Mouse (Mus musculus) layer of hippocampus, postnatal 36 days (tissue): Measurements from ENCODE around the gene Fhit. TPM values are rescaled to one million over a fixed set of nuclear protein-coding genes. Genes with fewer than 3 reads are reported as not detected.
"Not testable (repeated sequence)": the region's sequence is repeated elsewhere in the genome, so short reads cannot be mapped to it uniquely, and the experiment has no call there.

Experiments used
- DNase-seq, 2 experiments: peaks; one replicate each; pipeline ENCODE4 v3.0.0; 2022
- total RNA-seq, 2 experiments: library from RNA; stranded (reverse); gene quantifications; 2 replicates each; pipeline ENCODE4 v1.2.3; 2021

Fhit gene
- total RNA-seq, 2 experiments from 2014 or later, result 4.8 to 6.8 TPM

GRCm38 (mm10) chr14:10917893-10918803, 243.7 kb downstream of the Fhit start:
- no peak for DNase-seq

DNA sequence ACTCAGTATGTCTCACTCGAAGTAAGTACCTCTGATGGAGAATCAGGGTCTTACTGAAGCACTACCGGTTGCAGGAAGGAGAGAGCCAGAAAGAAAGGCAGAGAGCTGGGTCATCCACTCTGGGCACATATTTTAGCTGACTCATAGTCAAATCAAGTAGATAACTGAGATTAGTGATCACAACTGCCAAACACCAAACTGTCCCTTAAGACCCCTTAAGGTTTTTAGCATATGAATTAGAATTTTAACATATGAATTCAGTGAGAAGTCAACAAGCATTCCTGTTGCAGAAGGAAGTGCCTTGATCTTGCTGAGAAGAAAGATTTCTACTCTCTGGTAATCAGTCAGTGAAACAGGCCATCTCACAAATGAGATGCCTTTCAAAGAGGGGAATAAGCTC, 253.8 kb downstream of the Fhit start:
- DNase-seq, result no peak

DNA sequence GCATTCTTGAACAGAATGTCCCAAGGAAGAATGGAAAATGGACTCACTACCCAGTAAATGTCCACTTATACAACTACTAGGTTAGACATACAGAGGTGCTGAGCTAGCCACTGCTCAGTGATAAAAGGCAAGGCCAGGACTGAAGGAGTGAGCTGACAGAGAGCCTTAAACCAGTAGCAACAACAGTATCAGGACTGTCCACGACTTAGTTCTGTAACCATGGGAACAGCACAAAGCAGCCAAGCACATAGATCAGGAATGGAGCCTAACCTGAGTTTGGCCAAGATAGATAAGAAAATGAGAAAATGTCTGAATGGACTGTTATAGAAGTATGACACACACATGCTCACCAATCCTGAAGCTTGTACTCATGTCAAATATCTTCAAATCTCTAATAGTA, 279.1 kb downstream of the Fhit start:
- DNase-seq, result no peak

- no peak for DNase-seq
Measured at GRCm38 (mm10) chr14:10880749-10881148, 281.1 kb downstream of the Fhit start.

GRCm38 (mm10) chr14:10874595-10875372, 287.1 kb downstream of the Fhit start:
- DNase-seq, result no peak

GRCm38 (mm10) chr14:10857606-10858005, 304.2 kb downstream of the Fhit start:
- no peak for DNase-seq

DNA sequence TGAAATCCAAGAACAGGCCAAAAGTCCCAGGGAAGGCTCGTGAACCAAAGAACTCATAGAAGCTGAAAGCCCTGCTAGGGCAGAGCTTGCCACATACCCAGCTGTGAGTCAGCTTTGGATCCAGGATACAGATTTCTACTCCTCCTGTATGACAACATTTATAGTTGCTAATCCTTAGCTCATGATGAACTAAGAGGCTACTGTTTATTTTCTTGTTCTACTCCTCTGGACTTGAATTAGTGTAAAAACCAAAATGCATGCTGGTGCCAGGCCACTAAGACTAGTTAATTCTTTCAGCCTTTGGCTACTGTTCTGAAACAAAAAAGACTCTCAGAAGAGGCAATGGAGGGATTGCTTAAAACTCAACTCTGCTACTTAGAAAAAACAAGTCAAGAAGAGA, 309.9 kb downstream of the Fhit start:
- DNase-seq, result no peak

GRCm38 (mm10) chr14:10836001-10836400, 325.8 kb downstream of the Fhit start:
- no peak for DNase-seq

- DNase-seq, result no peak
Measured at GRCm38 (mm10) chr14:10824819-10825218, 337.0 kb downstream of the Fhit start.

- DNase-seq, result no peak
Measured at GRCm38 (mm10) chr14:10813551-10813950, 348.3 kb downstream of the Fhit start.

DNA sequence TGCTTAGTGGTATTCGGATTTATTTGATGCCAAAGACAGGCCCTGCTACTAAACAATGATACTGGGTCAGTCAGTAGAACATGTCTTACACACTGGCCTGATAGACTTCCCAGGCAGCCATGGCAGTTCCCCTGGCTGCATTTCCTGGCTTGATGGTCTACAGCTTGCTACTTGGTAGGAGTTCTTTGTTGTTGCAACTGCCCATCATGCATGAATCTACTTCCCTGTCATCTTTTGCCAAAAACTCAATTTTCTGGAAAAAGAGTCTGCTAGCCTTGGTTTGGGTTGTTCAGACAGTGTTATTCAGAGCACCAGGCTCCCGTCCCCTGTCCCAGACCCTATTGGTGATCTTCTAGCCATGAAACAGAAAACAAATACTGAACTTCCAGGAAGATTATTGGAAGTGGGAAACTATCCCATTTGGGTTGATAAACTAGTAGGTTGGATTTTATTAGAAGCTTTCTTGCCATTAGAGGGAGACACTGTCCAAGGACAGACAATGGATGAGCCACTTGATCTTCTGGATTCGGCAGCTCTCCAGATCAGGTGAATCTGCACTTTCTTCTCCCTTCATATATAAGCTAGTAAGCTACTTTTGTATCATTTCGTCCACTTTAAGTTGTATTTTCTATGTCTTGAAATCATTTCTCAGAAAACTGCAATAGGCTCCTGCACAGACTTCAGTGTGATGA, 363.2 kb downstream of the Fhit start:
- DNase-seq, result no peak

DNA sequence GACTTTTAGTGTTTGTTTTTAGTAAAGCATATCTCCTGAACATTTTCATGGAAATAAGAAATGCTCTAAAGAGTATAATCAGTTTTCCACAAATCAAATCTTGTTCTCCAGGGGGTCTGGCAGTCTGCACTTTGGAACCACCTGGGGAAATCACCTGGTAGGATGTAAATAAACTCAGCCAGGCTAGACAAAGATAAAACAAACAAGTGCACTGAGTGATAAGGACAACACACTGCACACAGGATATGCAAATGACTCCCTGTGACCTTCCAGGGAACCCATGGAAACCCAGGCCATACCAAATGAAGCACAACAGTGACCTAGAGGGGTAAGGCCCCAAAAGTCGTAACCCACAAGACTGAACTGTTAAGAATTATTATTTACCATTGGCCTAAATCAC, 364.2 kb downstream of the Fhit start:
- DNase-seq, result no peak

GRCm38 (mm10) chr14:10795498-10796075, 366.2 kb downstream of the Fhit start:
- DNase-seq, result no peak

DNA sequence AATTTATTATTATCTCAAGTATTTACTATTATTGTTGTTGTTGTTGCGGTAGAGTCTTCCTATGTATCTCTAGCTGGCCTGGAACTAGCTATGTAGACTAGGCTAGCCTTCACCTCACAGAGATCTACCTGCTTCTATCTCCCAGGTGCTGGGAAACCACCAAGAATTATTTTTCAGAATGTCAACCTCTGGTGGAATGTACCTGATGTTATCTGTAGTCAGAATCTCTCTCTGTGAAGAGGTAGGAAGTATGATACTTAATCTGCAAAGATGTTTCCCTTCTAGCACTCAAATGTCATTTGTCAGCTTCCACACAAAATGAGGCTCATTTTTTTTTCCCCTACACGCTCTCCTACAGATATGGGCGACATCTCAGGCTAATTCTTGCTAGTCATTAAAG, 377.9 kb downstream of the Fhit start:
- no peak for DNase-seq

DNA sequence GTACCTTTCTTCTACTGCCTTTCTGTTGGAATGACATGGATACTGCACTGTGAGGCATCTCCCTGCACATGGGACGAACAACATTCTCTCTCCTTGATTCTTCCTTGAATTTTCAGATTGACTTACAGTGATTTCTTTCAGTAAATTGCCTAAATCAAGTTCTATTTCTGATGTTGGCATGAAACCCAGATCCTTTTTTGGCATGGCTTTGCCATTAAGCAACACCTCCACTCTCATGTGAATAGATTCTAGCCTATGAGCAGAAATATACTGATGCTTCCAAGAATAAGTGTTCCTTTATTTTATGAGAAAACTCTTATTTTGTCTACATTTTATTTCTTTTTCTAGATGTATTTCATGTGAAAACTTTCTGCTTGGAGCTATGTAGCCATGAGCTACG, 383.1 kb downstream of the Fhit start:
- no peak for DNase-seq

GRCm38 (mm10) chr14:10754883-10755282, 407.0 kb downstream of the Fhit start:
- DNase-seq, result not testable (repeated sequence)

DNA sequence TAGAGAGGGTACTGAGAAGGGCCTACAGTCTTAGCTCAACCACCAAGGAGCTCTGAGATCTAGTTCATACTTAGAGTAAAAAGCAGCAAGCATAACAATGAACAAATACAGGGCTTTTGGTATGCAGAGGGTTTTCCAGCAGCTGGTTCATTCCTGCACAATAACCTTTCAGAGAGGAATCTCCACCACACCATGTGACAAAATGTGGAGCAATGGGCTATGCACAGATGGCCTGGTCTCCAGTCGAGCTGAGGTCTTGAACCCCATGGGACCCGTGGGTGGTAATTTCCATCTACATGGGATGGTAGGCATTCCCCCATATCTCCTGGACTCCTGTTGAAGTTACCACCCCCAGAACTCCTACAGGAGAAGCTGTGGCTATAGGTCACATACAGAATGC, 423.8 kb downstream of the Fhit start:
- no peak for DNase-seq

DNA sequence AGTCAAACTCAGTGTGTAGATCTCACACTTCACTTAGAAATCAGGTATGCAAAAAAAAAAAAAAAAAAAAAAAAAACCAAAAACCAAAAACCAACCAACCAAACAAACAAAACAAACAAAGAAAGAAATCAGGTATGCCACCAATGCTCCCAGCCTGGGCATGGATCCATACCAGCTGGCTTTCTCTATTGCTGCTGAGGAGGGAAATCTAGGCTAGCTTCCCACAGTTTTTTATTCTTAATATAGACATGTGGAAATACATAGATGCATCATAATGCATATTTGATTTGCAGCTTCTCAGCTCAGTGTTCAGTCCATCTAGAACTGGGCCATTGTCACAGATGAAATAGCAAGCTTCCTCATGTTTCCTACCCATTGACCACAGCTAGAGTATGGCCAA, 439.3 kb downstream of the Fhit start:
- no peak for DNase-seq

GRCm38 (mm10) chr14:10712916-10713315, 448.9 kb downstream of the Fhit start:
- no peak for DNase-seq

DNA sequence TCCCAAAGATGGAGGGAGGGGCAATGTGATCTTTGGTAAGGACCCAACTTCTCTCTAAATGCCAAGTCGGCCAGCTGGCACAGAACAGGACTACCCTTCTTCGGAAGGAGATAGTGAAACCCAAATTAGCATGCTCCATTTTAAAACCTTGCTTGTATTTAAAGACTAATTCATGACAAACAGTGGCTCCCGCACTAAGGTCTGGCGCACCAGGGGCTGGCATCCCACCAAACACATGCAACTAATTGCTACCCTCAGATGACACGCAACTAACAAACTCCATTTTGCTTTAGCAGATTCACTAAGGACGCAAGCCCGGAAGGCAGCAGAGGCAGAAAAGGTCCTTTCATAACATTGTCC, 449.3 kb downstream of the Fhit start:
- DNase-seq, result peak; percentile 10 to 16

DNA sequence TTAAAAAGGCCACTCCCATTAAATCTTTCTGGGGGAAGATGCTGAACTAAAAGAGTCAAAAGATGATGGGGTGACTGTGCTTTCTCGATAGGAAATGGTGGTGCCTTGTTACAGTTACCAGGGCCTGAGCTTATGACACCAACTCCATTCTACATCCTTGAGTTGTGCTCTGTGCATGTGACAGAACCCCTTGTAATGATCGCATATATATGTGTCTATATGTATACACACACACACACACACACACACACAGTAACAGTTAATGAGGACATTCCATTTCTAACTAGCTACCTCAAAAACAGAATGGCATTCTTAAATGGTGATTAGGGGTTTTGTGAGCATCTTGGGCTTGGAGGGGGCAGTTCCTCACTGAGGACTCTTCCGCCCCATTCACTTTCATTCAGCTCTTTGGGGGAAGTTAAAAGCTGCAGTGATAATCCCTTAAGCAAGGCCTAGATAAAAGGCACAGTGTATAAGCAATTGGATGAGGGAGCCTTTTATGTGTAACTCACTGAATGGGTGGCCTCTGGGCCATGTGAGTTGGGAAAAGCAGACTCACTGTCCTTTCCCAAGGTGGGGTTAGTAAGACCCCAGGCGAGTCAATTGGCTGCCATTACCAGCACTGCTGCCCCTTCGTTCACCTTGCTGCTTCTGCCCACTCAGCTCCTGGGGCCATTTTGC, 449.9 kb downstream of the Fhit start:
- DNase-seq, result no peak

DNA sequence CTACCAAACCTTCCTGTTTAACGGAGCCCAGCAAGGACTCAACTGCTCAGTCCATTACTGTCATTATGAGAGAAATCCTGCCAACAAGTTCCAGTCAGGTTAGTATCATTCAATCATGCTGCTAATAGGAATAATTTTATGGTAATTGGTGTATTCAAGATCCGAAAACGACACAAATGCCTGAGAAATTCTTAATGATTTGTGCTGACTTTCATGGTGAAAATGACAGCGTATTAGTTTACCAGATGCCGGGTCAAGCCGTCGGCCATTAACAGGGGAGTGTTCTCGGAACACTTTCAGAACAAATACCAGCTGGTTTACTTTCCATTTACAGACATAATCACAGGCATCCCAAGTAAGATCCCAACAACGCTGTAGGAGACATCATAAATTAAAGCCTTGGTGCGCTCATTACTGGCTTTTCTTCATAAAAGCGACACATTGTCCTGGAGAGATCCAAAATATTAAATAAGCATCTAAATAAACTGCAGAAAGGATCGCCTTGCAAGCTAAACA, 451.0 kb downstream of the Fhit start:
- DNase-seq, result no peak
